In the genomic region with DNA sequence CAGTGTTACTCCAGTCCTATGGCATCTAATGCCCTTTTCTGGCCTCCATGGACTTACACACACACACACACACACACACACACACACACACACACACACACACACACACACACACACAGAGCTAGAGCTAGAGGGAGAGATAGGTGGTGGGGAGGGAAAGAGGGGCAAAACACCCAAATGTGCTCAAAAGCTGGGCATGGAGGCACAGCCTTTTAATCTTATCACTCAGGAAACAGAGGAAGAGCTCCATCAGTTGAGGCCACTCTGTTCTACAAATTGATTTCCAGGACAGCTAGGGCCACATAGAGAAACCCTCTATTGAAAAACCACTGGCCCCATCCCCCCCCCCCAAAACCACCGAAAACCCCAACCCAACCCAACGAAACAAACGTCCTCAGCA, we compare ENCODE assay signal across 20 mouse cellular contexts. TPM values are rescaled to one million over a fixed set of nuclear protein-coding genes. Genes with fewer than 3 reads are reported as not detected.
"Had no signal": no experiment of that assay in that cellular context is flagged by ENCODE, and none has a peak within 500 bp of the region (broad histone marks: within the 10 kb centered on the region; RNA-seq: fewer than 3 reads in every experiment).

No protein-coding gene starts in this region.

- H3K9ac ChIP-seq: kidney, embryonic 15.5 days; limb, embryonic 15.5 days; lung, embryonic 14.5 days; midbrain, embryonic 15.5 days; neural tube, embryonic 12.5 days had no signal

- H3K9me3 ChIP-seq: kidney, embryonic 15.5 days; limb, embryonic 15.5 days; midbrain, embryonic 10.5 days; midbrain, embryonic 15.5 days; neural tube, embryonic 12.5 days had no signal

- H3K4me3 ChIP-seq: kidney, embryonic 15.5 days; limb, embryonic 15.5 days; midbrain, embryonic 10.5 days; midbrain, embryonic 15.5 days; neural tube, embryonic 12.5 days had no signal

- H3K27me3 ChIP-seq: kidney, embryonic 15.5 days; limb, embryonic 15.5 days; midbrain, embryonic 15.5 days; neural tube, embryonic 12.5 days had no signal

- H3K27ac ChIP-seq: kidney, embryonic 15.5 days; limb, embryonic 15.5 days; midbrain, embryonic 10.5 days; midbrain, embryonic 15.5 days; neural tube, embryonic 12.5 days had no signal

- DNase-seq: kidney, adult 2 months; kidney, postnatal 14 days; lung, embryonic 14.5 days; lung, postnatal 10 days; lung, postnatal 4 days; right cerebral cortex, postnatal 4 days; thymus, postnatal 4 days had no signal

- H3K4me2 ChIP-seq: kidney, embryonic 15.5 days; limb, embryonic 15.5 days; lung, embryonic 14.5 days; midbrain, embryonic 15.5 days; neural tube, embryonic 12.5 days had no signal

- H3K4me1 ChIP-seq: kidney, embryonic 15.5 days; limb, embryonic 15.5 days; midbrain, embryonic 10.5 days; midbrain, embryonic 15.5 days; neural tube, embryonic 12.5 days had no signal

- ATAC-seq: intestine, embryonic 16.5 days; midbrain, embryonic 15.5 days had no signal

RNA-seq across cellular contexts. Expression of gene Ldhc, which starts 22.3 kb away (rescaled TPM):
- total RNA-seq: layer of hippocampus, adult 8-10 months; layer of hippocampus, postnatal 14 days; left cerebral cortex, adult 18-20 months; left cerebral cortex, postnatal 14 days had no signal
- polyA plus RNA-seq: intestine, embryonic 16.5 days; large intestine, adult 2 months; midbrain, embryonic 10.5 days; neural tube, embryonic 12.5 days; spleen, adult 2 months; stomach, embryonic 16.5 days had no signal
